Mouse (Mus musculus) retina, embryonic 14.5 days (tissue): ENCODE data around the gene Ccdc194.
A peak's percentile ranks its signal among the peaks of the same experiment; 100 is the strongest.

Source experiments
- DNase-seq: peaks from one replicate; pipeline ENCODE4 v3.0.0-alpha.2; 2015; ENCODE audit warnings: low spot score

The Ccdc194 gene

GRCm38 (mm10) chr8:71511644-71512043, 13.9 kb downstream of the Ccdc194 start, which contains the start of gene Plvap:
Gene Plvap (minus strand): TSS chr8:71511752.
- DNase-seq: no peak

DNA sequence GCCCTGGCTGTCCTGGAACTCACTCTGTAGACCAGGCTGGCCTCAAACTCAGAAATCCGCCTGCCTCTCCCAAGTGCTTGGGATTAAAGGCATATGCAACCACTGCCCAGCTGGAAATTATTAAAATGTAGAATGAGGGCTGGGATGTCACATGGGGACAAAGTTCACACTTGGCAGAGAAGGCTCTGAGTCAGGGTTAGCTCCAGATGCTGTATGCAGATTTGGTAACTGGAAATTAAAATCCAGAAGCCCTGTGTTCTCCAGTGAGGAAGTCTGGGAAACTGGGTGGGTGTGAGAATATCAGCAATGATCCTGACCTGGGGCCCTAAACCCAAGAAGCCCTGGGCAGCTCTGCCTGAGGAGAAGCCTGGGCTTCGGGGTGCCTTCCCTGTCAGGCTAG, 16.2 kb downstream of the Ccdc194 start:
- no peak for DNase-seq

DNA sequence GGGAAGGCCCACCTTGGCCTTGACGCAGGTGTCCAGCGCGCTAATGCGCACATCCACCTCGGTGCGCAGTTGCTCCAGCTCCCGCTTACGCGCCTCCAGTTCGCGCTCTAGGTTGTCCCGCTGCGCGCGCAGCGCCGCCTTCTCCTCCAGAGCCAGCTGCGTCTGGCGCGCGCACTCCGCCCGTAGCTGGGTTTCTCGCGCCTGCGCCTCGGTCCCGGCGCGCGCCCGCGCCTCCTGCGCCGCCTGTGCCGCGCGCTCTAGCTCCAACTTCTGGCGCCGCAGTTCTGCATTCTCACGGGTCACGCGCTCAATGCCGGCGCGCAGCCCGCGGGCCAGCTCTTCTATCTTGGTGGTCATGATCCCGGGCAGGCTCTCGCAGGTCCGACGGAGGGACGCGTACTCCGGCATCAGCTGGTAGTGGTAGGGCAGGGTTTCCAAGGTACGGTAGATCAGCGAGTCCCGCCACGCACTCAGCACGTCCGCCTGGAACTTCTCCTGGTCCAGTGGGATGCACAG, 17.9 kb downstream of the Ccdc194 start:
- DNase-seq: peak; percentile 72

DNA sequence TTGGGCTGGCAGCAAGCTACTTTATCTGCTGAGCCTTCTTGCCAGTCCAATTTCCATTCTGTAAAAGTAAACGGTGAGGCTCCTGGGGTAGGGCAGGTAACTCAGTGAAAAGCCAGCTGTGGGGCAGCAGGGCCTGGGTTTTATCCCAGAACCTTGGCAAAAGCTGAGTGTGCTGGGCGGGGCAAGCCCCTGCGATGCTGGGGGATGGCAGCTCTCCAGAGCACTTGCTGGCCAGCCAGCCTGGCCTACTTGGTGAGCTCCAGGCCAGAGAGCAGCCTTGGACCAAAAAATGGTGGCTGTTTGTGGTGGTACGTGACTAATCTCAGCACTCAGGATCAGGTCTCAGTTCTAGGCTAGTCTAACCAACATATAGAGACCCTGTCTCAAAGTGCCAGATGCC, 19.5 kb downstream of the Ccdc194 start:
- no peak for DNase-seq

DNA sequence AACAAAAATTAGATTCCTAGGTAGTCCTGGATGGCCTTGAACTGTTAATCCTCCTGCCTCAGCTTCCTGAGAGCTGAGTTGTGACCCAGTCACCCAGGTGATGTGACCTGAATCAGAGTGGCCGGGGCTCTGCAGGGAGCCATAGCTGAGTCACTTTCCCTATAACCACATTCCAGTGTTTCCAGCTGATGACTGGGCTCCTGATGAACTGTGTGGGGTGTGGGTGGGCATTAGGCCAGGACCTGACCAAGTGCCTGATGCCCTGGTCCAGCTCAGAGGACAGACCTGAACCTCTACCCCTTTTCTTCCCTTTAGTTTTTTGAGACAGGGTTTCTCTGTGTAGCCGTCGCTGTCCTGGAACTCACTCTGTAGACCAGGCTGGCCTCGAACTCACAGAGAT, 20.2 kb downstream of the Ccdc194 start:
- DNase-seq: no peak

GRCm38 (mm10) chr8:71504349-71504748, 21.2 kb downstream of the Ccdc194 start:
- DNase-seq: no peak

GRCm38 (mm10) chr8:71498816-71499690, 26.5 kb downstream of the Ccdc194 start:
- no peak for DNase-seq

GRCm38 (mm10) chr8:71497881-71498501, 27.5 kb downstream of the Ccdc194 start:
- DNase-seq: no peak

DNA sequence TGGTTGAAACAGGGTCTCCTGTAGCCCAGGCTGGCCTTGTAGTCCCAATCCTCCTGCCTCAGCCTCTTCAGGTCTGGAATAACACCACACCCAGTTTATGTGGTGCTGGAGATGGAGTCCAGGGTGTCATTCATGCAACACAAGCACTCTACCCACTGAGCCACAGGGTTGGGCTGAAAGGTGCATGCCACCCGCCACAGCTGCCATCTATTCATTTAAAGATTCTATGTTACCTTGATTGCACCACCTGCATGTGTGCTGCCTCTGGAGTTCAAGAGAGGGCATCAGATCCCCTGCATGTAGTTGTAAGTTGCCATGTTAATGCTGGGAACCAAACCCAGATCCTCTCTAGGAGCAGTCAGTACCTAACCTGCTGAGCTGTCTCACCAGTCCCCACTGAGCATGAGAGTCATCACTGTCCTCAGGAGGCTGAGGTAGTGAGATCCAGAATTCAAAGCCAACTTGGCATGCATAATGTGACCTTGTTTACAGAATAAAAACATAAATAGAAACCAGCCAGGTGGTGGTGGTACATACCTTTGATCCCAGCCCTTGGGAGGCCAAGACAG, 28.4 kb downstream of the Ccdc194 start:
- DNase-seq: no peak

DNA sequence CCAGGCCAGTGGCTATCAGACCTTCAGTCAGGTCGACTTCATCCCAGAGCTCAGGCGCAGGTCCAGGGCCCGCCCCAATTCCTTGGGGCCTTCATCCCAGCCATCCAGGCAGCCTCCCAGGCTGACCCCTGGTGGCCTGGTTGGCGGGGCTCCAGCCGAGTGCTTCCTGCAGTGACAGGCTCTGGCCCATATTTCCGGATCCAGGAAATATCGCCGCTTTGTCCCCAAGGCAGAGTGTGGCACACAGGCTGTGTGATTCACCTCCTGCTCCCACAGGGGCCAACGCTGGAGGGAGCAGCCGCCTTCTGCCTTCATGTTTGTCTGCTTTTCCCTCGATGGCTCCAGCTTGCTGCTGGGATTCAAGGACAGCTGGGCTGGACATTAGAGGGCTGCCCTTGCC, 29.0 kb downstream of the Ccdc194 start:
- DNase-seq: no peak

DNA sequence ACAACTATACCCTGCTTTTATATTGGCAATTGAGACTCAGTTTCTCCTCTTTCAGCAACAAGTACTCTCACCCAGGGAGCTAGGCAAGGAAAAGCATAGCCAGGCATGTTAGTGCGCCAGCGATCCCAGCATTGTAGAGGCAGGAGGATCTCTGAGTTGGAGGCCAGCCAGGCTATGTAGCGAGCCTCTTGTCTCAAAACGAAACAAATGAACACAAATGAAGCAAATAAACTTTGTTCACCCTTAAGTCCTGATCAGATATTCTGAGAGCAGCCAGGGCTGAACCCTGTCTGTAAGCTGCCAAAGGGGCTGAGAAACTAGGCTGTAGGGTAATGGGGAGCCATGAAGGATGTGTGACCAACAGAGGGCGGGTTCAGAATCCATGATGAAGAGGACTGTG, 29.7 kb downstream of the Ccdc194 start:
- no peak for DNase-seq

- DNase-seq: peak; percentile 90
These were observed 30.5 kb downstream of the Ccdc194 start for GRCm38 (mm10) chr8:71495039-71495438.

DNA sequence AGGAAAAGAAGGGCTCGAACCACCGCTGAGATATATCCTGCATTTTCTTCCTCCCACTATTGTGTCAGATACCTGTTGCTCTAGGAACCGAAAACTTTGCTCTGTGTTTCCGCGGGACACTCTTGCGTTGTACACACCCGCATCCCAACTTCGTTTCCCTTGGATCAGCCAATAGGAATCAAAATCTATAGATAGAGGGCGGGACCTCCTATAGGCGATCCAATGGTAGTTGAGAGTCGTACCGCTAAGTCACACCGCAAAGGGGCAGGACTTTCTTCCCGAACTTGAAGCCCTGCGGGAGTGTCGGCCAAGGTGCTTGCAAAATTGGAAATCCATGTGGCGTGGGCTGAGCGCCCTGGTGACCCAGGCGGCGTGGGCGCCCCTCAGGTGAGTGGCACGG, 37.1 kb downstream of the Ccdc194 start:
- peak; percentile 96 for DNase-seq

- peak; percentile 79 for DNase-seq
These were observed 37.6 kb downstream of the Ccdc194 start, which contains the start of gene Gtpbp3 for GRCm38 (mm10) chr8:71487691-71488445. Gene Gtpbp3 (plus strand): TSS chr8:71488103.

GRCm38 (mm10) chr8:71486136-71486529, 39.4 kb downstream of the Ccdc194 start:
- DNase-seq: no peak

- DNase-seq: peak; percentile 92
These were observed 40.1 kb downstream of the Ccdc194 start, which contains the start of gene Ano8 for GRCm38 (mm10) chr8:71485142-71486135. Gene Ano8 (minus strand): TSS chr8:71485963.

DNA sequence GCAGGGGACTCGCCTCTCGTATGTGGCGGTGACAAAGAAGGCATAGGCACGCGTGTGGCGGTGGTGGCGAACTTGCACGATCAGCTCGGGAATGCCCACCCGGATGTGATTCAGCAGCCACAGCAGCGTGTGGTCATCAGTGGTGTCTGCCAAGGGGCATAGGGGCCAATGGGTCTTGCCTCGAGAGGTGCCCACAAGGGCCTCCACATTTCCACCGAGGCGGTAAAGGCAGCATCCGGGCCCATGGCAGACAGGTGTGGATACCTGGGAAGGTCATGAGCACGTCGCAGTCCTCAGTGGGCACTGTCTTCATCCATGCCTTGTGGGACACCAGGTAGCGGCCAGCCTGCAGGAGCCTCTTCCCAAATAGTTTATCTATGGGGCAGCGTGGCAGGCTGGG, 40.8 kb downstream of the Ccdc194 start:
- DNase-seq: no peak

DNA sequence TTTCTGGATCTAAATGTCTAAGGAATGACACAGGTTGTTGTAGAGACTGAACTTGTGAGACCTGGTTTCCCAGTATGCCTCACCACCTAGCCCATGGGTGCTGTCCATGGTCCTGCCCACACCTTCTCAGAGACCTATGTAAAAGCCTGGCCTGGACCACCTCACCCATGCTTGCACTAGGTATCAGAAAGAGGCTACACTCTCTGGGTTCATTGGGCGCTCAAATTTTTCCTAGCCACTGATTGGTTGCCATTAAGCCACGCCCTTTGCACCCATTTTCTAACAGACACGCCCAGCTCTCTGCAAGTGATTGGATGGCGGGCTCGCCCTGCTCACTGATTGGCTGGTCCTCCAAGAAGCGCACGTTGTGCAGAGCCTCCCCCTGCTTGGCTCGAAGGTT, 41.6 kb downstream of the Ccdc194 start:
- no peak for DNase-seq

- no peak for DNase-seq
These were observed 46.6 kb downstream of the Ccdc194 start for GRCm38 (mm10) chr8:71478943-71479342.

DNA sequence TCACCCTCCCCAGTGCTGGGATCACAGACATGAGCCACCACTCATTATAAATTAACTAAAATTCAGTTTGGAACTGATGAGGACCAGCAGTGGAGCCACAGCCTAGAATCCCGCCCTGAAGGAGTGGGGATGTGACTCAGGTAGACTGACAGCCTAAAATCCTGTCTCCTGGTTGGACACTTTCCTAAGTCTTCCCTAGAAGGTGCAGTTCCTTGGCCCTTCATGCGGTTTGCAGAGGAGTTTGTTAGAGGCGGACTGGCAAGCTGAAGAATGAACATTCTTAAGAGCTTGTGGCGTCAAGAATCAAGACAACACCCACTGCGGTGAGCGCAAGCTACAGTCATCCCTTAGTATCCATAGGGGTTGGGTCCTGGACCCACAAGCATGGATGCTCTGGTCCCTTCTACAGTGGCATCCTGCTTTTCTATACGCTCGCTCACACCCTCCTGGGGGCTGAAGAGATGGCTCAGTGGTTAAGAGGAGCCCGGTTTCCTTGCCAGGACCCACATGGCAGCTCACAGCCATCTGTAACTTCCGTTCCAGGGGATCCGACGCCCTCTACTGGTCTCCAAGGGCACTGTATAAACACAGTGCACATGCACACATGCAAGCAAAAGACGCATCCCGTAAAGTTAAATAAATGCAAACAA, 48.2 kb downstream of the Ccdc194 start:
- peak; percentile 63 for DNase-seq
